Mouse (Mus musculus) urinary bladder, adult 18-20 months (tissue): Measurements from ENCODE around the gene Gabra3.

Experiments
- DNase-seq, 2 experiments: peaks; one replicate each; pipeline ENCODE4 v3.0.0; 2022; ENCODE audit warnings: low spot score in 2 of 2, mixed read lengths in 2 of 2

Gabra3 gene

DNA sequence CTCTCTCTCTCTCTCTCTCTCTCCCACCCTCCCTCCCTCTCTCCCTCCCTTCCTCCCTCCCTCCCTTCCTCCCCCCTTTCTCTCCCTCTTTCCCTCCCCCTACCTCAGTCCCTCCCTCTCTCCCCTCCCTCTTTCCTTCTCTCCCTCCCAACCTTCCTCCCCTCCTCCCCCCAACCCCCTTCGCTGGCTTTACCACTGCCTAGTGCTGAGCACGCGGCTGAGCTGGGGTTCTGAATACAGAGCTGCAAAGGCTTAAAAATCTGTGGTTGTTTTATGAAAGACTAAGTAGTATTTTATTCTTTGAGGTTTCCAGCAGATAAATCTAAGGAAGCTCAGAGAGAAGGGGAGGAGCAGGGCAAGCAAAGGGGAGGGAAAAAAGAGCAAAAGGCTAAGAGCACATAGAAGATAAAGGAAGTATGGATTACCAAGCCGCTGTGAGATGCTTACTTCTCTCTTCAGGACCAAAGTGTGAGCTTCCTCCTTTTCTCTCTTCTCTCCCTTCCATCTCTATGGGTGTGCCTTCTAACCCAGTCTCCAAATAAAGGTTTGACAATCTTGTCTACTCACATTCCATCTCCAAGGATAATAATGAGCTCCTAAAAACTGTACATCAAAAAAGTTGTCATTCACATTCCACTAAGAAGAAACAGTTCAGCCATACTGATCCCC is at the start of gene Gabra3:
Gene Gabra3 (minus strand): TSS at position 619 of the 669 bp plus-strand sequence.
- DNase-seq, result no peak

DNA sequence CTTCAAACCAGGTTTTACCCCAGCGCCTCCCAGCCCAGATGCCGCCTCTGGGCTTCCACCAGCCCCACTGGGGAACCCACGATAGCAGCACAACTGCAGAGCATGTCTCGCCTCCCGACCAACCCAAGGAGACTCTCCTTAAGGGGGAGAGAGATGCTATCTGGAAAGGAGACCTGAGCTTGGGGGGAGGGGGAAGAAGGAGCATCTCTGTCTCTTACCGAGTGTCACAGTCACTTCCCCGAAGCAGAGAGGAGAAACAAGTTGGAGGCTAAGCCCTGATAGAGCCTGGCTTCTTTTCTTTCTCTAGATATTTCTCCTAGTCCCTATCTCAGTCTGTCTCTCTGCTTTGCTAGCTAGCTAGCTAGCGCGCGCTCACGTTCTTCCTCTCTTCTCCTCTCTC is 859 bp downstream of the Gabra3 start:
- DNase-seq, result no peak

DNA sequence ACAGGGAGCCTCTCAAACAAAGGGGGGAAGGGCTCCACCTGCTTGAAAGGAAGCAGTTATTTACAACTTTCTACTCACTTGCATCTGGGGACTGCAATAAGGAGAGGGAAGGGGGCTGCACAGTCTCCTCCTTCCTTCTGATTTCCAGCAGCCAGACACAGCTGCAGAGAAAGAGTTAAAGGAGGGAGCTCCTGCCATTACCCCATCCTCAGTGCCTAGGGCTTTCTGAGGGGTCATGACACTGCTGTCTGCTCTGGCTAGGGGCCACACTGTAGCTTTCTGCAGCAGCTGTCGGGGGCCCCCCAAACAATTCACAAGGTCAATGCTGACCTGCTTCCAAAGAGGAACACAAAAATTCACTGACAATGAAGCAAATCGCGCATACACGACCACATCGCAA is 1.3 kb downstream of the Gabra3 start:
- no peak for DNase-seq

DNA sequence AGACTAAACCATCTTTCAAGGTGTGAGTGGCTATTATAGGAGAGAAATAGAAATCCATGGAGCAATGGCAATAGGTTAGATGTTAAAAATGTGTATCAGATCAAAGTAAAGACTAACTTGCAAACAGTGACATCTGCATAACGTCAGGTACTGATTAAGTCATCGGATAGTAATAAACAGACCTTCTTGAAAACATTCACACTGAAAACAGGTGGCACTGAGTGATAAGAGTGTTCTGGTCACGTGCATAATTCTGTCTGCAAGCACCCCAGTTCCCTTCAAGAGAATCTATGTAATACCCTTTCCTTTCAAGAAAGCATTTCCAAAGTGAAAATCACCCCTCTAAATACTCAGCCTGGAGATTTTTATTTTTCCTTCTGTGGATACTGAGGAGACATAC is 6.0 kb downstream of the Gabra3 start:
- DNase-seq, result no peak

DNA sequence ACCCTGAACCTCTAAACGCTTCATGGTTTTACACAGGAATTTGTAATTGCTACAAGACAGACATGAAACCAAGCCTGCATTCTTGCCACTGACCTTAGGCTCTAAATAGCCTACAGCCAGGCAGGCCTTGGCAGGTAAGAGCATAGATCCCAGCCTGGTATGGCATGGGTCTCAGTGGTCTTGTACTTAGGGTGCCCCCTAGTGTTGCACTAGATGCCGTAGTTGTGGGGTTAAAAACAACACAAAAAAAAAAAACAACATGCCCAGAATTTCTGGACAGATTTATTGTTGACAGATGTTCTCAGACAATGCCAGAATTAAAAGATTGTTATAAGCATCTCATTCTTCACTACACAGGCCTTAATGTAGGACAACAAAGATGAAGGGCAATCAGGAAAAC is 12.0 kb downstream of the Gabra3 start:
- no peak for DNase-seq

DNA sequence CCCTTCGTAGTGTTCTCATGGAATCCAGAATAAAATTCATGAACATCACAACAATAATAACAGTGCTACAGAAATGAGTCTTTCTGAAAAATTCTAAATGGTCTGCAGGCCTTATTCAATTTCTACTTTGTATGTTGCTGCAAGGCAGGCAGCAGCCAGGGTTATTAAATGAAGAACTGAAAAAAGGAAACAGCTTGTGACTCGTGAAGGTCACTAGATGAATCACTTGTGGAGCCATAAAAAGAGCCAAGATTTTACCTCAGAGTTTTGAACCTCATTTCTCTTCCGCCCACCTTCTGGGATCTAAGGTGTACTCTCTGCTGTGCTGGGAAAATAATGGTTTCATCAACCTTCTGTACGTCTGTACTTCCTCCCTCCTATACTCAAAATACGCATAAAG is 159.4 kb downstream of the Gabra3 start:
- no peak for DNase-seq

DNA sequence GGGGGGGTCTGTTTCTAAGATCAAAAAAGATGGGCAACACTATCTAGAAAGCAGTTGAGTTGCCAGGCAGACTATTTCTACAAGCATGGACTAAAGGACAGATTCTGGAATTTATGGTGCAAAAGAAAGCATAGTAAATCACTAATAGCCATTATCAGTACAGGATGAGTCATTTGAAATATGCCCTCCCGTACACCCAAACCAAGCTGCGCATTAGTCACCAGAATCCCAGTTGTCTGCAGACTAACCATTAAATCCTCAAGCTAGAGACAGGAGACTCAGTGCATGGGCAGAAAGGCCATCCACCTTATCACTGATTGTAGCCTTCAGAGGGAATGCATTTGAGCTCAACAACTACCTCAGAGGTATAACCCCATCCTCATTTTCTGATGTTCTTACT is 166.8 kb downstream of the Gabra3 start:
- DNase-seq, result no peak

DNA sequence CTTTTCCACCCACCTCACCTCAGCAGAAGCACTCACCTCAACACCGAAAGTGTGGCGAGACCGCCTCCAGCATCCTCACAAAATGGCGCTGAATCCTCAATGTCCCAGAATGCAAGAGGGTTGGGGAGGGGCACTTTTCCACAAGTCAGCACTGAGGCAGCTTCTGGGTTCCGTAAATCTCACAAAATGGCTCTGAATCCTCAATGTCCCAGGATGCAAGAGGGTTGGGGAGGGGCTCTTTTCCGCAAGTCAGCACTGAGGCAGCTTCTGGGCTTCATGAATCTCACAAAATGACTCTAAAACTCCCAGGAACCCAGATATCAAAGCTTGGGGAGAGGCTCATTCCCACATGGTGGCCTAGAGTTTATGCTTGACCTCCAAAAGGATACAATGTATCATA is 269.9 kb downstream of the Gabra3 start, which contains the start of gene Magea10:
Gene Magea10 (minus strand): TSS at position 101 of the 400 bp plus-strand sequence.
- DNase-seq, result no peak
